Mouse (Mus musculus): ENCODE measurements at regions not wholly inside any gene's neighbourhood (a gene's known extent, or its start where the extent isn't known, plus 50 kb on each side); places are given as distances from the start of the nearest gene placed in this dataset.

GRCm38 (mm10) chr2:133400963-133401362, 151.0 kb upstream of the Bmp2 start:
- TF ChIP-seq GATA1 (IDR thresholded peaks at IDR 0.05; ENCODE audit: borderline replicate concordance, low read length) = no peak
- no peak for TF ChIP-seq FLI1 (IDR thresholded peaks at IDR 0.05; ENCODE audit: low read length)

Measured in megakaryocyte, embryonic 14.5 days (primary cell).